Mouse (Mus musculus): ENCODE measurements around the gene Tomm6.
"Not testable (repeated sequence)": the region's sequence is repeated elsewhere in the genome, so short reads cannot be mapped to it uniquely, and the experiment has no call there.

Gene Tomm6

DNA sequence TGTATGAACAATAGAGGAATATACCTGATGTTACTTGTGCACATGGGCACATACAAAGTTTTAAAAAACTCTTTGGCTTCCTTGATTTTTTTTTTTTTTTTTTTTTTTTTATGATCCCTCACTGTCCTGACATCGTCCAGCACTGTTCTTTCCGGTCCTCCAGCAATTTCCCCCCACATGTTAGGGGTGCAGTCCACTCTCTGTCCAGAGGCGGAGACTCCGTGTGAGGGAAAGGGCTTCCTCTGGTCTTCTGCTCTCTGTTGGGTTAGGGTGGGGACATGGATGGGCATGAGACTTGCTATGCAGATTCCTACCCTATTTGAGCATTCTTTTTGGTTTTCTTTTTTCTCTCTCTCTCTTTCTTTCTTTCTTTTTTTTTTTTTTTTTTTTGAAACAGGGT is 30.3 kb downstream of the Tomm6 start:
- intact Hi-C loops (cut with DNase I), result no loop called here

DNA sequence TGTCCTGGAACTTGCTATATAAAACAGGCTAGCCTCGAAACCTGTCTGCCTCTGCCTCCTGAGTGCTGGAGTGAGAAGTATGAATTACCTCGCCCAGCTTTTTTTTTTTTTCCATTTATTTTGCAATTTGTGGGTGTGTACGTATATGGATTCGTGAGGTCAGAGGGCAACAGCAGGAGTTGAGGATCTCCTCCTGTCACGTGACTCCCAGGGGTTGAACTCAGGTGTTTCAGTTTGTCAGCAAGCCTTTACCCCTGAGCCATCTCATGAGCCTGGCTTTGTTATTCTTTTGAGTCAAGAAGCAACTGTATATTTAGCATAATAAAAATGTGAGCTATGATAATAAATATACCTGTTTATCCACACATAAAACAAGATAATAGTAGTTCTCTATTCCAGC is 32.5 kb downstream of the Tomm6 start:
- intact Hi-C loops (cut with DNase I), result no loop called here

DNA sequence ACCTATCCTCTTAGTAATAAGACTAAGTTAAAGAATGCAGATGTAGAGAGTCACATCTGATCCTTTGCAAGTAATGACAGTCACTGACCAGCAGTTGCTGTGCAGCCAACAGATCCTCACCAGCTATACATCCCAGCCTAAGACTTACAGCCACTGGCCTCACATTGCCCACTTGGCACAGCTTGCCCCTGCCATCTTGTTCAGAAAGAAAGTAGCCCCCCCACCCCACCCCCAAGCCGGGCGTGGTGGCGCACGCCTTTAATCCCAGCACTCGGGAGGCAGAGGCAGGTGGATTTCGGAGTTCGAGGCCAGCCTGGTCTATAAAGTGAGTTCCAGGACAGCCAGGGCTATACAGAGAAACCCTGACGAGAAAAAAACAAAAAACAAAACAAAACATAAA is 33.8 kb downstream of the Tomm6 start:
- intact Hi-C loops (cut with DNase I), result not testable (repeated sequence)

DNA sequence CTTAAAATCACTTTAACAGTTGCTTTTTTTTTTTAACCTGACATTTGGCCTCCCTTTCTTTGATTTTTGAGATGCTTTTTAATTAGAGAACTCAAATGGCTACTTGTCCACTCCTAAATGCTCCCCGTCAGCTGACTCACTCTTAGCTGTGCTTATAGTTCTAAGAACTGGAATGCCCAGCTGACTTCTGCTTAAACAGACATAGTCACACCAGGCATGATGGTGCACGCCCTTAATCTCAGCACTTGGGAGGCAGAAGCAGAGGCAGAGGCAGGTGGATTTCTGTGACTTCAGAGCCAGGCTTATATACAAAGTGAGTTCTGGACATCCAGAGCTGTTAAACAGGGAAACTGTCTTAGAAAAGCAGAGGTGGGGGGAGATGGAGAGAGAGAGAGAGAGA is 36.2 kb downstream of the Tomm6 start:
- intact Hi-C loops (cut with DNase I), result loop anchor here (2.0 kb wide), 1 partner anchor 19 kb away; no protein-coding TSS in a partner anchor

DNA sequence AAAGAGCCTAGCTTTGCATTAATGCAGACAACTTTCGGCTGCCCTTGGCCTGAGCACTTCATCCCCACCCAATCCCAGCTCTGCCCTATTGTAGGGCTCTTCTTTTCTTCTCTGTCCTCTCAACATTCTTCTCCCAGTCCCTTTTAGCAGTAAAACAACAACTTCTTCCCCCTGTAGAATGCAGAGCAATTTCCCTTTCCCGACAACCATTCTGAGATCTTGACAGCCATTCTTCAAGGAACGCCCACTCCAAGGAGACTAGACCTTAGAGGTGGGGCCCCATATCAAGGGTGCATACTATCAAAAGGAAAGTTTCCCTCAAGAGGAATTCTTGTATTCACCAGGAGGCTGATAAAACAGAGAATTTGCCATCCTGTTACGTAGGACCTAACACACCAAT is 39.2 kb downstream of the Tomm6 start:
- intact Hi-C loops (cut with DNase I), result no loop called here

DNA sequence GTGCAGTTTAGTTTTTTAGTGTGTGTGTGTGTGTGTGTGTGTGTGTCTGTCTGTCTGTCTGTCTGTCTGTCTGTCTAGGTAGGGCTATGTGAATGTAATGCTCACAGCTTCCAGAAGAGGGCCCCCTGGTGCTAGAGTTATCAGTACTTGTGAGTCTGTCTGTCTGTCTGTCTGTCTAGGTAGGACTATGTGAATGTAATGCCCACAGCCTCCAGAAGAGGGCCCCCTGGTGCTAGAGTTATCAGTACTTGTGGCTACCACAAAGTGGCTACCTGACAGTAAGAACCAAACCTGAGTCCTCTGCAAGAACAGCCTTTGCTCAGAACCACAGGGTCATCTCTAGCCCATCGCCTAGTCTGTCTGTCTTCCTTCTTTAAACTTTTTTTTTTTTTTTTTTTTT is 41.5 kb downstream of the Tomm6 start:
- intact Hi-C loops (cut with DNase I), result no loop called here

DNA sequence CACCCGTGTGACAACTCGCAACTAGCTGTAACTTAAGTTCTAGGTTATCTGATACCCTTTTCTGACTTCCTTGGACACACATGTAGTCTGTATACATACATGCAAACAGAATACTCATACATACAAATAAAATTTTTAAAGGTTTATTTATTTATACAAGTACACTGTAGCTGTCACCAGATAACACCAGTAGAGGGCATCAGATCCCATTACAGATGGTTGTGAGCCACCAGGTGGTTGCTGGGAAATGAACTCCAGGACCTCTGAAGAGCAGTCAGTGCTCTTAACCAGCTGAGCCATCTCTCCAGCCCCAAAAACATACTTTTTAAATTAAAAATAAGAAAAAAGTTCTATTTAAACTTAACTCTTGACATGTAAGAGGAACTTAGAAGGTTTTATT is 45.2 kb downstream of the Tomm6 start:
- intact Hi-C loops (cut with DNase I), result no loop called here

Measured in adrenal gland (tissue).